Mouse (Mus musculus): ENCODE measurements around the gene Grm7. TPM values are rescaled to one million over a fixed set of nuclear protein-coding genes. Genes with fewer than 3 reads are reported as not detected.

The Grm7 gene
- under 1 TPM; 0.04 to 0.07 TPM for total RNA-seq (2021)
- long read RNA-seq, experiment 1, result 0 reads
- long read RNA-seq, experiment 2, result 0 reads

- intact Hi-C loops (cut with DNase I; ENCODE audit: low total_unique reads), result no loop called here
Observed at GRCm38 (mm10) chr6:110645411-110646361, at the start of gene Grm7. Grm7 (plus strand) TSS chr6:110645581.

DNA sequence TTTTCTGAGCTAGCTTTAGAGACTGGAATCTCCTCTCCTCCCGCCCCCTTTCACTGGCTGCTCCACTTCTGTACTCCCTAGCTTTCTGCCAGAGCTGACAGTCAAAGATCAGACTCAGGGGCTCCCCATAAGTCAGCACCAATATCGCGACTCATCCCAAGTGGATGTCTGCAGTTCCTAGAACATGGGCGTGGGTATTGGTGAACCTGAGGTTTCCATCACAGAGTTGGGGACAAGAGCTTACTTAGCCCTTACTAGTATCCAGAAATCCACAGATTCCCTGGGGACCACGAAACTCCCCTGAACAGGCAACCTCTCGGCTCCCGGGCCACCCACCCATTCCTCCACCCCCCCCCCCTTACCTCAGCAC lies 355 bp upstream of the Grm7 start:
- intact Hi-C loops (cut with DNase I; ENCODE audit: low total_unique reads), result no loop called here
- no peak for DNase-seq

More at GRCm38 (mm10) chr6:110645411-110646361, at the start of gene Grm7:
- DNase-seq, result no peak

DNA sequence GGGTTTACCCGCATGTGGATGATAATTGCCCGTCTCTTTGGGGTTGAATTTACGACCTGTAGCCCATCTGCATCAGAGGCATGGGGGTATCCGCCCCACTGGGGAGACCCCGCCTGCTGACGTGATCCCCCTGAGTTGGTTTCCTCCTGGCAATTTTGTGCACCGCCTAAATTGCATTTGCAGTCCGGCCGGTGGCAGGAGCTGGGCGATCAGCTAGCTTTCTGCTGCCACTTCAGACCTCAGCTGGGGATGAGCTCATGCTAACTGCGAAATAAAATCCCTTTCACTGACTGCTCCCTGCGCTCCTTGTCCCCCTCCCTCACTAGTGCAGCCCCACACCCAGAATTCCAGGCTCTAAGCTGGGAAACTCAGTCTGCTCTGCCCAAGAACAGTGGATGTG lies 1.5 kb downstream of the Grm7 start:
- no peak for DNase-seq
- intact Hi-C loops (cut with DNase I; ENCODE audit: low total_unique reads), result no loop called here

DNA sequence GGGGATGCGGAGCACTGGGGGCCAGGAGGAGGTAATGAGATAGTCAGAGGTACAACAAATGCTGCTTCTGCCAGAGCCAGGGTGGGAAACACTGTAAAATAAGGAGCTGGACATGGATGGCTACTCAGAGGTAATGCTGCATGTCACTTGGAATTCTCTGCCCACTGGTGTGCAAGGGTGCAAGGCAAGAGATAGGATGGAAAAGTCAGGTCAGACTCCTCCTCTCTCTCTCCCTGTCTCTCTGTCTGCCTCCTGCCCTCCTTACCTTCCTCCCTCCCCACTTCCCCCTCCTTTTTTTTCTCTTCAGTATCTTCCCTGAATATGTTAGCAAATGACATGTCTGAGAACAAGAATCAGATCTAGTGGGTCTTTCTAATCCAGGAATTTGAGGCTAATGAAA lies 3.8 kb downstream of the Grm7 start:
- DNase-seq, result no peak
- intact Hi-C loops (cut with DNase I; ENCODE audit: low total_unique reads), result no loop called here

- no peak for DNase-seq
- intact Hi-C loops (cut with DNase I; ENCODE audit: low total_unique reads), result no loop called here
Observed at GRCm38 (mm10) chr6:110653361-110654001, 8.1 kb downstream of the Grm7 start.

DNA sequence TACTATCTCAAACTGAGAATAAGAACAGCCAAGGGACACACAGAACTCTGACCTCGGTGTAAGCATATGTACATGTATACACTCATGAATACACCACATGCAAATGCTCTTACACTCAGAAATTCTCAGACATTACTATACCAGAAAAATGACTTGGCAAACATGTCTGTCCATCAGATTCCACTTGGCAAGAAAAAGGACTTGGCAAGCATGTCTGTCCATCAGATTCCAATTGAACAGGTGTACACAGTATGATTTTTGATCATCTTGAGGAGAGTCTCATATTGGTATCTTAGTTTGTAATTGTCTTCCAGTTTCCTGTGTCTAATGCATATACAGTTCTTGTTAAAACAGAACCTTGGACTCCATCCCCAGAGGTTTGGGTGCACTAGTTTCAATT lies 19.1 kb downstream of the Grm7 start:
- no peak for DNase-seq
- intact Hi-C loops (cut with DNase I; ENCODE audit: low total_unique reads), result no loop called here

GRCm38 (mm10) chr6:110668447-110668846 lies 23.1 kb downstream of the Grm7 start:
- DNase-seq, result no peak
- intact Hi-C loops (cut with DNase I; ENCODE audit: low total_unique reads), result no loop called here

DNA sequence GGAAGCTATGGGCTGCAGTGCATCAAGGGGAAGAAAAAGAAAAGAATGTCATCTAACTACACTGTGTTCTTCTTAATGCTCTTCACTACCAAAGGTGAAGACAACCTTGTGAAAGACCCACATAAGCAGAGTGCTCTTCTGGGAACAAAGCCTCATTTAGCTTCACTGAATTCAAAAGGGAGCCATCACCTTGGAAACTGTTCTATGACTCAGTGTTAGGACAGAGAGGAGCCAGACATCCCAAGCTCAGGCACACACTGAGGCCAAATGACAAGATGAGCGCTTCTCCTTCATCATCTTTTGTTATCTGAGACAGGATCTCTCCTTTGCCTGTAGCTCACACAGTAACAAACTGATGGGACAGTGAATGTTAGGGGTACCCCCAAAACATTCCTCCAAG lies 45.6 kb downstream of the Grm7 start:
- intact Hi-C loops (cut with DNase I; ENCODE audit: low total_unique reads), result no loop called here
- no peak for DNase-seq

- intact Hi-C loops (cut with DNase I; ENCODE audit: low total_unique reads), result no loop called here
Observed at GRCm38 (mm10) chr6:110709763-110710162, 64.4 kb downstream of the Grm7 start.

DNA sequence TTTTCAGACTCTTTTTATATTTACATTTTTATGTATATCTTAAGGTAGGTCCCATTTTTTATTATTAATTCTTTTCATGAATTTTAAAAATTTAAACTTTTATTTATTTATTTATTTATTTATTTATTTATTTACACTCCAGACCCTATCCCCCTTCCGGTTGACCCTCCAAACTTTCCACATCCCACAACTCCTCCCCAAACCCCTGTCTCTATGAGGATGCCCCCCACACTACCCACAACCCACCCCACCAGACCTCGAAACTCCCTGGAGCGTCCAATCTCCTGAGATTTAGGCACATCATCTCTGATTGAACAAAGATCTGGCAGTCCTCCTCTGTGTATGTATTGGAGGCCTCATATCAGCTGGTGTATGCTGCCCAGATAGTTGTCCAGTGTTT lies 69.6 kb downstream of the Grm7 start:
- intact Hi-C loops (cut with DNase I; ENCODE audit: low total_unique reads), result no loop called here

More at GRCm38 (mm10) chr6:110709763-110710162, 64.4 kb downstream of the Grm7 start:
- DNase-seq, result no peak

DNA sequence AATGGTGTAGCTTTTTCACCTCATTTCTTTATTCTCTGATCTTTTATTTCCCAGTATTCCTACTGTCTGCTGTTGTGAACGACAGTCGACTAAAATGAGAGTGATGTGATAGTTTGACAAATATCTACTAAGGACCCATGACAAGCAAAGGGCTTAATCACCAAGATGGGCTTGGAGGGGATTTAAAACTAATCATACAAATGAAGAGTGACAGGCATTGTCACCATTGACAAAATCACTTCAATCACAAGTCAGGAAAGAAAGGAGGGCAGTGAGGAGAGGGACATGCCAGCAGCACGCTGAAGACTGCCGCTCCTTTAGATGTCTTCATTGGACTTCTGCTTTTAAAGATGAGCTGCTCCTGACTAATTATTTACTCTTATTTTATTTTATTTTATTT lies 78.0 kb downstream of the Grm7 start:
- intact Hi-C loops (cut with DNase I; ENCODE audit: low total_unique reads), result no loop called here

More for the DNA sequence above, 69.6 kb downstream of the Grm7 start:
- DNase-seq, result no peak

DNA sequence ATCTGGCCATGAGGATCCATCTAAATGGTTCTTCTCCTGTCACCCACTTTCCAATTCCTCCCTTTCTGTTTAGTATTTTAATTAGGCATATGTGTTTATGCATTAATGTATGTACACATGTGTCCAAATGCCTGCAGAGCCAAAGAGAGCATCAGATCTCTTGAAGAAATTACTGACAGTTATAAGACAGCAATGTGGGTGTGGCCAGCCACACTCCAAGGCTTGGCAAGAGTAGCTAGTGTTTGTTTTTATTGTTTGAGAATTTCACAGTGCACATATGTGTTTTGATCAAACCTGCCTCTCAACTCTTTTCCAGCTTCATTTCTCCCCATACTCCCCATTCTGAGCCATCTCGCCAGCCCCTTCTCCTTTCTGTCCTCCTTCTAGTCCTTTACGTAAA lies 88.5 kb downstream of the Grm7 start:
- intact Hi-C loops (cut with DNase I; ENCODE audit: low total_unique reads), result no loop called here
- DNase-seq, result no peak

More for the DNA sequence above, 78.0 kb downstream of the Grm7 start:
- no peak for DNase-seq

DNA sequence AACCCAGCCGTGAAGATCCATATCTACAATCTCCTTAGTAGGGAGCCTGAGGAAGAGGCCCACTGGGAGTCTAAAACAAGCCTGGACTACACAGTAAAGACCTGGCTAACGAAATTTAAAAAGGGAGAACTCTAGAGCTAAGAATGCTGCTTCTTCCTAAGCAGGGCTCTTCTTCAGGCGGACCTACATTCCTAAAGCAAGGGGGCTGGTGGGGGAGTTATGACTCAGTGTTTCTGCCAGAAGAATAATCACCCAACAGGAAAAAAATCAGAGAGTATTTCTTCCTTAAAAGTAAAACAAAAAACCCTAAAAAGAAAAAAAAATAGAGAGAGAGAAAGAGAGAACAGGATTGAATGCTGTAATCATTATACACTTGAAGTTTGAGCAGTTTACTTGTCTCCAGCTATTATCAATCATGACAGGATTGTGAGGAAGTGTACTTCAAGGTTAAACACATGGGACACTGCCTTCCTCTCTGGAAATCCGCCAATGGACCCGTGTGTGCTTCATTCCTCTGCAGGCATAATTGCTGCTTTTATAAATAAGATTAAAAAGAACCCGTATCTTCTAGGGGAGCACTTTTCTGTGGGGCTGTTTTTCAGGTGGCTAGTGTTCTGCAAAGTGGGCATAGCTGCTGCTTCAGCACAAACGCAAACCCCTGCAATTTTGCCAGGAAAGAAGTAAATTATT lies 98.7 kb downstream of the Grm7 start:
- DNase-seq, result no peak
- intact Hi-C loops (cut with DNase I; ENCODE audit: low total_unique reads), result no loop called here

- intact Hi-C loops (cut with DNase I; ENCODE audit: low total_unique reads), result no loop called here
- DNase-seq, result no peak
Observed at GRCm38 (mm10) chr6:110755921-110756320, 110.5 kb downstream of the Grm7 start.

GRCm38 (mm10) chr6:110769588-110769987 lies 124.2 kb downstream of the Grm7 start:
- intact Hi-C loops (cut with DNase I; ENCODE audit: low total_unique reads), result no loop called here
- no peak for DNase-seq

- no peak for DNase-seq
- intact Hi-C loops (cut with DNase I; ENCODE audit: low total_unique reads), result no loop called here
Observed at GRCm38 (mm10) chr6:110772652-110773051, 127.3 kb downstream of the Grm7 start.

DNA sequence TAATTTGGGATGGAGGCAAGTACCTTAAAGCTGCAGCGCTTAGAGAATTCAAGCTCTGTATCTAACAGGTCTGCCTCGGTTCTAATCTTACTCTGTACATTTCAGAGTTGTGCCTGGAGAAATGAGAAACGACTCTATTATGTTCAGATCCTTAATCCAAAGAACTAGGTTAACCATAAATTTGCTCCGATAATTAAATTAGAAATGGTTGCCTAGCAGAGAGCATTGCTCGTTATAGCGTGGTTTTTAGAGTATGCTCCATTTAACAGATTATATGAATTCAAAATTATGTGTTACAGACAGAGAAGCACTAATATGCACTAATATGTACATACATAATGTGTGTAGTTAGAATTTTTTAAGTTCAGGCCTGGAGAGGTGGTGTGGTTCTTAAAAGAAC lies 130.7 kb downstream of the Grm7 start:
- DNase-seq, result no peak
- intact Hi-C loops (cut with DNase I; ENCODE audit: low total_unique reads), result no loop called here

GRCm38 (mm10) chr6:110785497-110785928 lies 140.1 kb downstream of the Grm7 start:
- DNase-seq, result no peak
- intact Hi-C loops (cut with DNase I; ENCODE audit: low total_unique reads), result no loop called here

DNA sequence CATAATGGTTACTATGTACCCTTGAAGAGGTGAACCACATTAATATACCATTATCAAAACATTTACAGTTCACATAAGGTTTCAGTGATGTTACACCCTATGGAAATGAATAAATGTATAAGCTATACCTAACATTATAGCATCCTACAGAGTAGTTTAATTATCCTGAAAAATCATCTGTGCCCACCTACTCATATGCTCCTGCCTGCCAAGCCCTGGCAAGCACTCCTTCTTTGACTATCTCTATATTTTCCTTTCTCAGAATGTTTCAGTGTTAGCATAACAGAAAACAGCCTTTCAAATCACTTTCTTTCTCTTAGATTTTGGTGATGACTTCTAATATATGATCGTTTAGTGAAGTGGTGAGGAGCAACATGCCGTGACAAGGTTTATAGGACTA lies 147.3 kb downstream of the Grm7 start:
- intact Hi-C loops (cut with DNase I; ENCODE audit: low total_unique reads), result no loop called here
- no peak for DNase-seq

- intact Hi-C loops (cut with DNase I; ENCODE audit: low total_unique reads), result no loop called here
- no peak for DNase-seq
Observed at GRCm38 (mm10) chr6:110807481-110807880, 162.1 kb downstream of the Grm7 start.
